Mouse (Mus musculus) hindbrain, embryonic 11.5 days (tissue): ENCODE measurements around the gene Akap12. TPM values are rescaled to one million over a fixed set of nuclear protein-coding genes. Genes with fewer than 3 reads are reported as not detected.
A peak's percentile ranks its signal among the peaks of the same experiment; 100 is the strongest.

Source experiments
- ATAC-seq: fragments of 200-750 bp; cut with Nextera tagmentation; 2 replicates; pipeline ENCODE4 v1.8.0; 2017; ENCODE audit warnings: mild to moderate bottlenecking, moderate TSS enrichment, moderate library complexity; ENCODE audit not compliant: low FRiP score
- DNase-seq: peaks from one replicate; pipeline ENCODE4 v3.0.0-alpha.2; 2015; ENCODE audit warnings: low spot score
- H3K27ac ChIP-seq: fragments of 300-500 bp; sonication (generic); 2 replicates; pipeline ENCODE4 v1.5.1; 2014; ENCODE audit warnings: mild to moderate bottlenecking, low read depth, low read length
- H3K27me3 ChIP-seq: fragments of 300-500 bp; sonication (generic); 2 replicates; pipeline ENCODE4 v1.6.1; 2014; ENCODE audit warnings: mild to moderate bottlenecking, low read length, moderate library complexity, mixed read lengths; ENCODE audit not compliant: control insufficient read depth, insufficient read depth
- H3K36me3 ChIP-seq: fragments of 300-500 bp; sonication (generic); 2 replicates; pipeline ENCODE4 v1.6.1; 2014; ENCODE audit warnings: mild to moderate bottlenecking, low read length, moderate library complexity, mixed read lengths; ENCODE audit not compliant: control insufficient read depth, insufficient read depth
- H3K4me1 ChIP-seq: fragments of 300-500 bp; sonication (generic); replicated peaks from 2 replicates; pipeline ENCODE4 v1.6.1; 2014; ENCODE audit warnings: low read length, mixed read lengths; ENCODE audit not compliant: control insufficient read depth, insufficient read depth
- H3K4me2 ChIP-seq: fragments of 300-500 bp; sonication (generic); replicated peaks from 2 replicates; pipeline ENCODE4 v1.6.1; 2014; ENCODE audit warnings: mild to moderate bottlenecking, low read depth, low read length
- H3K4me3 ChIP-seq: fragments of 300-500 bp; sonication (generic); 2 replicates; pipeline ENCODE4 v1.5.1; 2014; ENCODE audit warnings: low read depth, low read length
- H3K9ac ChIP-seq: fragments of 300-500 bp; sonication (generic); 2 replicates; pipeline ENCODE4 v1.6.1; 2014; ENCODE audit warnings: low read depth, low read length
- H3K9me3 ChIP-seq: fragments of 300-500 bp; sonication (generic); 2 replicates; pipeline ENCODE4 v1.6.1; 2016; ENCODE audit warnings: low read length; ENCODE audit not compliant: control insufficient read depth
- WGBS: fragments of 180-500 bp; shearing (Covaris S2); extraction: QIAGEN DNeasy Blood & Tissue Kit; methylation state at CpG from one replicate; pipeline ENCODE4 v1.1.7; 2014; 5-methylcytosine and 5-hydroxymethylcytosine counted together
- polyA plus RNA-seq: library from polyadenylated mRNA; unstranded; fragments of >200 nt; fragmentation: Nextera tagmentation; extraction: Ambion mirVana; gene quantifications from 2 replicates; pipeline ENCODE4 v1.2.1, GENCODE M21; 2014

The Akap12 gene
- polyA plus RNA-seq, 1 experiment from 2014 or later: 65.9 TPM

GRCm38 (mm10) chr10:4290145-4290544 is 24.0 kb downstream of the Akap12 start:
- Histone ChIP-seq H3K36me3 (no peaks in the 10 kb centered on the region), H3K4me2 (no peak overlapping the region), H3K9me3 (no peaks in the 10 kb centered on the region), H3K9ac (no peak overlapping the region), H3K27me3 (no peaks in the 10 kb centered on the region), H3K4me3 (no peak overlapping the region), H3K4me1 (no peaks in the 10 kb centered on the region), H3K27ac (no peak overlapping the region)
- WGBS: 42% methylated on average over 3 of the region's 3 CpGs
- DNase-seq (no peak), ATAC-seq (no peak)

GRCm38 (mm10) chr10:4290561-4290960 is 24.4 kb downstream of the Akap12 start:
- H3K4me1 ChIP-seq: no peaks in the 10 kb centered on the region
- no peak overlapping the region for H3K27ac ChIP-seq
- WGBS: 72% methylated on average over 6 of the region's 6 CpGs
- H3K9ac ChIP-seq: no peak overlapping the region
- no peak for DNase-seq
- H3K9me3 ChIP-seq: no peaks in the 10 kb centered on the region
- H3K36me3 ChIP-seq: no peaks in the 10 kb centered on the region
- peak; percentile 33; the same call in 1 of the 2 replicates for ATAC-seq
- no peaks in the 10 kb centered on the region for H3K27me3 ChIP-seq
- H3K4me2 ChIP-seq: no peak overlapping the region
- no peak overlapping the region for H3K4me3 ChIP-seq

GRCm38 (mm10) chr10:4293418-4293817 is 27.2 kb downstream of the Akap12 start:
- H3K4me2 ChIP-seq: no peak overlapping the region
- no peaks in the 10 kb centered on the region for H3K27me3 ChIP-seq
- no peaks in the 10 kb centered on the region for H3K36me3 ChIP-seq
- no peak overlapping the region for H3K4me3 ChIP-seq
- ATAC-seq (no peak), DNase-seq (no peak)
- no peak overlapping the region for H3K9ac ChIP-seq
- 90% methylated on average over 4 of the region's 4 CpGs for WGBS
- no peaks in the 10 kb centered on the region for H3K9me3 ChIP-seq
- no peaks in the 10 kb centered on the region for H3K4me1 ChIP-seq
- H3K27ac ChIP-seq: no peak overlapping the region

GRCm38 (mm10) chr10:4303558-4303957 is 37.4 kb downstream of the Akap12 start:
- ATAC-seq: no peak
- DNase-seq: no peak
- no peaks in the 10 kb centered on the region for H3K27me3 ChIP-seq
- no peak overlapping the region for H3K4me2 ChIP-seq
- no peaks in the 10 kb centered on the region for H3K36me3 ChIP-seq
- no peaks in the 10 kb centered on the region for H3K4me1 ChIP-seq
- H3K9ac ChIP-seq: no peak overlapping the region
- no peak overlapping the region for H3K27ac ChIP-seq
- no peak overlapping the region for H3K4me3 ChIP-seq
- no peaks in the 10 kb centered on the region for H3K9me3 ChIP-seq
- 69% methylated on average over 5 of the region's 5 CpGs for WGBS

GRCm38 (mm10) chr10:4323885-4324284 is 57.7 kb downstream of the Akap12 start:
- H3K9me3 ChIP-seq: no peaks in the 10 kb centered on the region
- H3K27ac ChIP-seq: no peak overlapping the region
- no peaks in the 10 kb centered on the region for H3K36me3 ChIP-seq
- DNase-seq (no peak), ATAC-seq (no peak)
- H3K27me3 ChIP-seq: no peaks in the 10 kb centered on the region
- H3K9ac ChIP-seq: no peak overlapping the region
- WGBS: 84% methylated on average over 8 of the region's 8 CpGs
- no peak overlapping the region for H3K4me2 ChIP-seq
- no peak overlapping the region for H3K4me3 ChIP-seq
- H3K4me1 ChIP-seq: no peaks in the 10 kb centered on the region

- 0 out of 2 replicates have a peak, but pooled peaks cover 2% of the 10 kb centered on the region for H3K4me1 ChIP-seq
- no peaks in the 10 kb centered on the region for H3K27me3 ChIP-seq
- no peak overlapping the region for H3K4me3 ChIP-seq
- ATAC-seq: no peak
- H3K4me2 ChIP-seq: no peak overlapping the region
- H3K36me3 ChIP-seq: no peaks in the 10 kb centered on the region
- H3K27ac ChIP-seq: no peak overlapping the region
- no peak overlapping the region for H3K9ac ChIP-seq
- no peak for DNase-seq
- H3K9me3 ChIP-seq: no peaks in the 10 kb centered on the region
- 64% methylated on average over 5 of the region's 5 CpGs for WGBS
These were observed 59.4 kb downstream of the Akap12 start for GRCm38 (mm10) chr10:4325562-4325961.

- no peaks in the 10 kb centered on the region for H3K36me3 ChIP-seq
- ATAC-seq (no peak), DNase-seq (no peak)
- H3K27me3 ChIP-seq: no peaks in the 10 kb centered on the region
- no peak overlapping the region for H3K9ac ChIP-seq
- 62% methylated on average over 1 of the region's 1 CpGs for whole genome bisulfite sequencing
- H3K9me3 ChIP-seq: no peaks in the 10 kb centered on the region
- no peak overlapping the region for H3K4me3 ChIP-seq
- H3K27ac ChIP-seq: no peak overlapping the region
- 0 out of 2 replicates have a peak, but pooled peaks cover 2% of the 10 kb centered on the region for H3K4me1 ChIP-seq
- H3K4me2 ChIP-seq: no peak overlapping the region
These were observed 61.5 kb downstream of the Akap12 start for GRCm38 (mm10) chr10:4327716-4328115.

GRCm38 (mm10) chr10:4332228-4332979 is 66.2 kb downstream of the Akap12 start:
- Histone ChIP-seq H3K27me3 (no peaks in the 10 kb centered on the region), H3K4me1 (0 out of 2 replicates have a peak, but pooled peaks cover 5% of the 10 kb centered on the region), H3K9me3 (no peaks in the 10 kb centered on the region), H3K9ac (no peak overlapping the region), H3K4me3 (no peak overlapping the region), H3K36me3 (no peaks in the 10 kb centered on the region), H3K27ac (peak overlapping the region; percentile 72; the same call in 1 of the 2 replicates), H3K4me2 (no peak overlapping the region)
- ATAC-seq: peak; percentile 56
- 29% methylated on average over 7 of the region's 7 CpGs for WGBS
- peak; percentile 45 for DNase-seq

GRCm38 (mm10) chr10:4333319-4333718 is 67.1 kb downstream of the Akap12 start:
- Histone ChIP-seq H3K9me3 (no peaks in the 10 kb centered on the region), H3K27ac (peak overlapping the region; percentile 72), H3K4me2 (no peak overlapping the region), H3K9ac (peak overlapping the region; percentile 7; the same call in 1 of the 2 replicates), H3K4me3 (no peak overlapping the region), H3K4me1 (0 out of 2 replicates have a peak, but pooled peaks cover 5% of the 10 kb centered on the region), H3K36me3 (no peaks in the 10 kb centered on the region), H3K27me3 (no peaks in the 10 kb centered on the region)
- DNase-seq (peak; percentile 67), ATAC-seq (peak; percentile 31; the same call in 1 of the 2 replicates)
- 12% methylated on average over 8 of the region's 8 CpGs for WGBS
